Mouse (Mus musculus) megakaryocyte, embryonic 14.5 days (primary cell): ENCODE data around the gene Lad1. TPM values are rescaled to one million over a fixed set of nuclear protein-coding genes. Genes with fewer than 3 reads are reported as not detected.

Source experiments
- H3K27me3 ChIP-seq: replicated peaks from 2 replicates; pipeline ENCODE3; 2012; ENCODE audit warnings: inconsistent platforms
- H3K36me3 ChIP-seq: replicated peaks from 2 replicates; pipeline ENCODE3; 2012; ENCODE audit warnings: low read length, inconsistent platforms, mixed read lengths
- H3K4me1 ChIP-seq: 2 replicates; pipeline ENCODE4 v1.6.1; 2012; ENCODE audit warnings: inconsistent platforms
- H3K4me3 ChIP-seq: replicated peaks from 2 replicates; pipeline ENCODE3; 2012; ENCODE audit warnings: moderate library complexity, mild to moderate bottlenecking, inconsistent platforms
- H3K9me3 ChIP-seq: 2 replicates; pipeline ENCODE4 v1.6.1; 2012; ENCODE audit warnings: inconsistent platforms
- FLI1 ChIP-seq: IDR thresholded peaks from 2 replicates; pipeline ENCODE4 v1.6.1; 2012; ENCODE audit warnings: low read length, inconsistent platforms, mixed read lengths
- GATA1 ChIP-seq: IDR thresholded peaks from 3 replicates; pipeline ENCODE4 v1.6.1; 2012; ENCODE audit warnings: mixed read lengths, low read length, inconsistent platforms, borderline replicate concordance
- polyA plus RNA-seq: library from polyadenylated mRNA; stranded (reverse); fragments of >175 nt; gene quantifications from 2 replicates; pipeline ENCODE4 v1.2.3, GENCODE M21; 2012; ENCODE audit warnings: low replicate concordance; ENCODE audit not compliant: insufficient read depth

Gene Lad1
- polyA plus RNA-seq, 1 experiment, result 0.07 TPM

- Histone ChIP-seq H3K27me3 (peaks cover 56% of the 10 kb centered on the region), H3K36me3 (no peaks in the 10 kb centered on the region), H3K4me3 (no peak overlapping the region), H3K9me3 (no peaks in the 10 kb centered on the region), H3K4me1 (peaks cover 70% of the 10 kb centered on the region)
- TF ChIP-seq FLI1, result no peak
- TF ChIP-seq GATA1, result no peak
These were observed 25.3 kb downstream of the Lad1 start for GRCm38 (mm10) chr1:135843519-135844262.

DNA sequence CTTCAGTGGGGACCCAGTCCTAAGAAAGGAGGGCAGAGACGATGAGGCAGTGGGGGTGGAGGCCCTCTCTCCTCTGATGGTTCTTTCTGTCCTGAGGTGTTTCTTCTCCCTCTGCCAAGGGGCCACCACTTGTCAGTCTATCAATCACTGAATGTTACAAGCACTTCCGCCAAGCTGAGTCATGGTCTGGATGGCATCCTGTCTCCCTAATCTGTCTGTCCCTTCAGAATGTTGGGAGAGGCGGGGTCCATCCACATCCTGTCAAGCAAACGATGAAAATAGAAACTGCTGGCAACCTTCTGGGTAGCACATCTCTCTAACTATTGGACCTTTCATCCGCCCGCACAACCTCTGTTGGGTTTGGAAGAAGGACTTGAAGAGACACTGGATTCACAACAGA is 26.1 kb downstream of the Lad1 start:
- H3K9me3 ChIP-seq, result no peaks in the 10 kb centered on the region
- TF ChIP-seq GATA1 (no peak), FLI1 (no peak)
- H3K27me3 ChIP-seq, result peaks cover 60% of the 10 kb centered on the region
- no peaks in the 10 kb centered on the region for H3K36me3 ChIP-seq
- peaks cover 70% of the 10 kb centered on the region for H3K4me1 ChIP-seq
- peak overlapping the region; percentile 52 for H3K4me3 ChIP-seq

DNA sequence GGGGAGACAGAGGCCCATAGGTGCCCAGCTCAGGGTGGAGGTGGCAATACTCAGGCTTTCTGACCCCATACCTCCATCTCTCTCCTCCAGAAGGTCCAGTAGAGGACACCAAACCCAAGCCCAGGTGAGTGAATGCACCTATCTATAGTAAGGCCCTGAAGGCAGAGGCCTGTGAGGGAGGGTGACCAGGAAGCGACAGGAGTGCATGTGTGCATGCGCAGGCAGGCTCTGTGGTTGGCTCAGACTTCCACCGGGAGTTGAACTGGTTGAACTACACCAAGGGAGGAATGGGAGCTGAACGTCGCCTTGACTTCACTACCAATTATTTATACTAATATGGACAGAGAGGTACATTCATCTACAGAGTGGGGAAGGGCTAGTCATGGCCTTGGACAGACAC is 28.2 kb downstream of the Lad1 start:
- TF ChIP-seq FLI1 (no peak), GATA1 (no peak)
- Histone ChIP-seq H3K9me3 (no peaks in the 10 kb centered on the region), H3K27me3 (peaks cover 60% of the 10 kb centered on the region), H3K4me1 (peaks cover 64% of the 10 kb centered on the region), H3K4me3 (peak overlapping the region; percentile 29), H3K36me3 (no peaks in the 10 kb centered on the region)

- H3K27me3 ChIP-seq, result peaks cover 64% of the 10 kb centered on the region
- H3K4me1 ChIP-seq, result peaks cover 64% of the 10 kb centered on the region
- TF ChIP-seq FLI1, result no peak
- TF ChIP-seq GATA1, result no peak
- peak overlapping the region; percentile 40 for H3K4me3 ChIP-seq
- H3K9me3 ChIP-seq, result no peaks in the 10 kb centered on the region
- H3K36me3 ChIP-seq, result no peaks in the 10 kb centered on the region
These were observed 28.8 kb downstream of the Lad1 start for GRCm38 (mm10) chr1:135847139-135847562.

DNA sequence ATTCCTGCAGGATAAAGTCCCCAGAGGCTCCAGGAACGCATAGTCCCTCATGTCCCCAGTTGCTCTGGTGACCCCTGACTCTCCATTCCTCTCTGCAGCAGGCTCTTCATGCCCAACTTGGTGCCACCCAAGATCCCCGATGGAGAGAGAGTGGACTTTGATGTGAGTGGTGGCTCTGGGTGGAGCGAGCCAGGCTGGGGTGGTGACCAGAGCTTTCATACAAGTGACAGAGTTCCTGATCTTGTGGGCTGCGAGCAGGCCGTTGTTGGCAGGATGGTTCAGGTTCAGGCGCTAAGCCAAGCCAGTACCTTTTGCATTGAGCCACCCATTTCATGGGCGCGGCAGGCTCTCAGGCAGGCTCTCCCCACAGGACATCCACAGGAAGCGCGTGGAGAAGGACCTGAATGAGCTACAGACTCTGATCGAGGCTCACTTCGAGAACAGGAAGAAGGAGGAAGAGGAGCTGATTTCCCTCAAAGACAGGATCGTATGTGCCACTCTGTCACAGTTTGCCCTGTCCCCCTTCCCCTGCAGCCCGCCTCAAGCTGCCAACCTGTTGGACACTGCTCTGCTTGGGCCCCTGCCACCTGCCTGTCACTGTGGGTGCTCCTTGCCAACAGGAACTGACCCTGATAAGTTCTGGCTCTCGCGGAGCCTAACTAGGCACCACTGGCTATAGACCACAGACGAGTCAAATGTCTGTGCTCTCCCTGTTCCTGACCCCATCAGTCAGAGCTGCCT is 29.4 kb downstream of the Lad1 start:
- H3K9me3 ChIP-seq, result no peaks in the 10 kb centered on the region
- H3K4me1 ChIP-seq, result peaks cover 66% of the 10 kb centered on the region
- H3K4me3 ChIP-seq, result peak overlapping the region; percentile 15
- TF ChIP-seq GATA1 (no peak), FLI1 (no peak)
- no peaks in the 10 kb centered on the region for H3K36me3 ChIP-seq
- peaks cover 67% of the 10 kb centered on the region for H3K27me3 ChIP-seq

DNA sequence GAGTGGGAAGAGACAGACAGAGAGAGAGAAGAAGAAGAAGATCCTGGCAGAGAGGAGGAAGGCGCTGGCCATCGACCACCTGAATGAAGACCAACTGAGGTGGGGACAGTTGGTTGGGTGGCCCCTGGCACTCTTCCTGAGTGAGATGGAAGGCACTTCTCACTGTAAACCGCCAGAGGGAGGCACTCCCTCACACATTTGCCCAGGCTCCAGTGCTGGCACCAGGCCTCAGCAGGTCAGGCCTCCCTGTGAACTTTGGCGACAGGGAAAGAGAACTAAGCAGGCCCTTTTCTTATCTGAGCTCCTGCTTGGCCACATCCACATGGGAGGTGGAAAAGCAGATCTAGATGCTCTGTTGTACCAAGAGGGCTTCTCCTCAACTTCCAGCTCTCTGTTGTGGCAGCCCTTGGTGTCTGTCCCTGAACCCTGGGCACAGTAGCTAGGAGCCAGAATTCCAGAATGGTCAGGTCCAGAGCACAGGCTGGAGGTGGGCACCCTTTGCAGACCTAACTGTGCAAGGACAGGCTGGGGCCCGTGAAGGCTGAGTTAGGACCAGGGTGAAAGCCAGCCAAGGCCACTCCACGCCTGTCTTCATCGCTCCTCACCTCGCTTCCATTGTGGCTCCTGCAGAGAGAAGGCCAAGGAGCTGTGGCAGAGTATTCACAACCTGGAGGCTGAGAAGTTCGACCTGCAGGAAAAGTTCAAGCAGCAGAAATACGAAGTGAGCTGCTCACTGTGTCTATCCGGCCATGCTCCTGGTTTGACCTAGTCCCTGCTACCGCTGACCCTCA is 32.5 kb downstream of the Lad1 start:
- Histone ChIP-seq H3K4me1 (peaks cover 42% of the 10 kb centered on the region), H3K27me3 (peaks cover 68% of the 10 kb centered on the region), H3K36me3 (no peaks in the 10 kb centered on the region), H3K9me3 (no peaks in the 10 kb centered on the region), H3K4me3 (no peak overlapping the region)
- TF ChIP-seq GATA1 (no peak), FLI1 (no peak)

DNA sequence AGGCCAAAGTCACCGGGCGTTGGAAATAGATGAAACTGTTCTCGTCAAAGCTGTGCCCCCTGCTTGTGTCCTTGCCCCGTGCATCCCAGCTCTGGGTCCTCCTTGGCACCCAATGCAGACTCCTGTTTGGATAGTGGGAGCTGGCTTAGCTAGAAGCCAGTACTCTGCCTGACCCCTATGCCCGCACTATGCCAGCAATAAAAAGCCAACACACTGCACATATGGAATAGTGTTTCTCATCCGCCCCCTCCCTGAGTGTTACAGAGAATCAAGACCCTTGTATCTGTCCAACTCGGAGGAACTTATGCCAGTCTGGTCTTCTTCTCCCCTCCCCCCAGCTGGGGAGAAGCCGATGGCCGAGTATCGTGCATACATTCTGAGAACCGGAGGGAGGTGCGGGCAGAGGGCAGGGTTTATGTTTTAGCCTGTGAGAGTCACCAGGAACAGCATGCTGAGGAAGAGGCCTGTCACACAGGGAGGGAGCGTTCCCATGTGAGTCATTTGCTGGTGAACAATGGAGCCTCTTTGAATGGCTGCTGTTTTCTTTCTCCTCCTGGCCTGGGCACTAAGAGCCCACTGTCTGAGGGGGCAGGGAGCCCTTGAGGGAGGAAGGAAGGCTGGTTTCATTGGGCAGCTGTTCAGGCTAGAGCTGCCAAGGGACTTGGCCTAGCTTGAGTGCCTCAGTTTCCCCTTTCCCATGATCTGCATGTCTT is 33.8 kb downstream of the Lad1 start:
- TF ChIP-seq FLI1 (no peak), GATA1 (no peak)
- H3K9me3 ChIP-seq, result no peaks in the 10 kb centered on the region
- peaks cover 29% of the 10 kb centered on the region for H3K4me1 ChIP-seq
- no peaks in the 10 kb centered on the region for H3K36me3 ChIP-seq
- no peak overlapping the region for H3K4me3 ChIP-seq
- peaks cover 76% of the 10 kb centered on the region for H3K27me3 ChIP-seq

GRCm38 (mm10) chr1:135853200-135853599 is 34.8 kb downstream of the Lad1 start:
- peaks cover 19% of the 10 kb centered on the region for H3K4me1 ChIP-seq
- peaks cover 76% of the 10 kb centered on the region for H3K27me3 ChIP-seq
- no peaks in the 10 kb centered on the region for H3K9me3 ChIP-seq
- TF ChIP-seq GATA1 (no peak), FLI1 (no peak)
- no peak overlapping the region for H3K4me3 ChIP-seq
- no peaks in the 10 kb centered on the region for H3K36me3 ChIP-seq

DNA sequence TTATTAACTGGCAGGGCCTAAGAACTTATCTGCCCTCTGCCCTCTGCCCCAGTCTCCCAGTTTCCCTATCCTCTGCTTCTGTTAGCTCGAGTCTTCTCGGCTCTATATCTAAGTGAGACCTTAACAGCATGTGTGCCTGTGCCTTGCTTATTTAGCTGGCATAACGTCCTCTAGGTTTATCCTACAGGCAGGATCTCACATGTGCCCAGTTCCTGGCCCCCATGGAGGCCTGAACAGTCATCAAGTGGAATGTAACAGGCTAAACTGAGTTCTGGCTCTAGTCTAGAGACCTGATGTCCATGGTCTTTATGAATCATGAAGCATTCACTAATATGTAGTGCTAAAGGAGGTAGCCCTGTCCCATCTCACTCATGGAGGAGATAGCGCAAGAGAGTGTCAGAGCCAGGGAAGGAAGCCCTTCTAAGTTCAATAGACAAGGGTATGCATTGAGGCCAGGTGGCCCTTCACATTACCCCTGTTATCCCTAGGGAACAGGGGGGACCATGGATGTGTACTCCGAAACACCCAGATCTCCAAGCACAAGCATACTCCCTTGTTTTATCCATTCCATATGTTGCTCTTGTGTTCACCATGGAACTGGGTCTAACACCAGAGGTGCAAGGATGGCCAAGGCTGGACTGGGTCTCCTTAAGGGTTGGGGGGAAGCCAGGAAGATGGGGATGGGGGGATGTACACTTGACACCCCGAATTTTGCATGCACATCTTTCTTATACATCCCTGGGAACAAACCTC is 36.4 kb downstream of the Lad1 start:
- TF ChIP-seq GATA1, result no peak
- no peak for TF ChIP-seq FLI1
- peaks cover 1% of the 10 kb centered on the region; the same call in 1 of the 2 replicates for H3K9me3 ChIP-seq
- peaks cover 24% of the 10 kb centered on the region for H3K4me1 ChIP-seq

More for the DNA sequence above, 36.4 kb downstream of the Lad1 start:
- Histone ChIP-seq H3K36me3 (no peaks in the 10 kb centered on the region), H3K4me3 (no peak overlapping the region), H3K27me3 (peaks cover 74% of the 10 kb centered on the region)
